In genomic region chr11:86257460-86258076, GRCm38 (mm10) we compare ENCODE assay signal across 8 mouse cellular contexts. TPM values are rescaled to one million over a fixed set of nuclear protein-coding genes. Genes with fewer than 3 reads are reported as not detected.
DNase-seq lines count a peak whose midpoint lies in the region; ATAC-seq lines count a peak whose summit lies in the region.

Ints2 (minus strand) TSS chr11:86257575.

- peak; percentile 92 for ATAC-seq in hindbrain, embryonic 12.5 days (ENCODE audit: low FRiP score)

- no peaks in the 10 kb centered on the region for H3K9me3 ChIP-seq in hindbrain, embryonic 12.5 days (replicated peaks)

- H3K9ac ChIP-seq in hindbrain, embryonic 12.5 days: peak within 1 kb of the TSS; percentile 84

- H3K27me3 ChIP-seq in hindbrain, embryonic 12.5 days: no peaks in the 10 kb centered on the region

- H3K27ac ChIP-seq in hindbrain, embryonic 12.5 days: peak within 1 kb of the TSS; percentile 81

- peak within 1 kb of the TSS; percentile 68 for H3K4me3 ChIP-seq in hindbrain, embryonic 12.5 days

- H3K36me3 ChIP-seq in hindbrain, embryonic 12.5 days: peaks cover 12% of the 10 kb centered on the region

- peak; percentile 98 for DNase-seq in NIH3T3 (ENCODE audit: low read depth)
- peak; percentile 98 for DNase-seq in cerebellum, postnatal 10 days
- peak; percentile 92 to 93 for DNase-seq in frontal cortex, postnatal 10 days (ENCODE audit: low spot score in 2 of 2)
- DNase-seq in layer of hippocampus, postnatal 14 days (ENCODE audit: low spot score in 2 of 2): peak; percentile 92 to 96
- peak; percentile 95 for DNase-seq in lung, postnatal 14 days
- peak; percentile 78 for DNase-seq in retina, adult 2 months (ENCODE audit: low read depth, low spot score)
- peak; percentile 92 for DNase-seq in thymus, postnatal 36 days

- WGBS in hindbrain, embryonic 12.5 days: 8% methylated on average over 32 of the region's 32 CpGs

- H3K4me2 ChIP-seq in hindbrain, embryonic 12.5 days (replicated peaks): peak within 1 kb of the TSS; percentile 64

- peaks cover 13% of the 10 kb centered on the region for H3K4me1 ChIP-seq in hindbrain, embryonic 12.5 days

RNA-seq across cellular contexts. Expression of gene Ints2, which starts in this region (rescaled TPM):
- polyA plus RNA-seq in hindbrain, embryonic 12.5 days (2016; fragmentation: Nextera tagmentation; extraction: Ambion mirVana): 46.9 and 48.5 TPM in 2 replicates
- total RNA-seq in layer of hippocampus, postnatal 14 days (2021): 10 to 100 TPM; 26.1 to 26.3 TPM

Comparison
In these comparisons a context has a peak if more than half of its experiments do, and no peak if none do; other contexts are left out.
1. Peak in every context shown above with its lines: DNase-seq, ATAC-seq, H3K4me3 ChIP-seq and H3K27ac ChIP-seq.